Mouse (Mus musculus): ENCODE measurements around the gene Snx29. TPM values are rescaled to one million over a fixed set of nuclear protein-coding genes. Genes with fewer than 3 reads are reported as not detected.
A peak's percentile ranks its signal among the peaks of the same experiment; 100 is the strongest.

The Snx29 gene
- polyA plus RNA-seq, 1 experiment, result 15.0 TPM

GRCm38 (mm10) chr16:11577541-11578255, 255.0 kb downstream of the Snx29 start:
- TF ChIP-seq CTCF (IDR thresholded peaks at IDR 0.05; ENCODE audit: borderline replicate concordance, control insufficient read depth, extremely low read depth, insufficient read depth, low read length, poor library complexity), result no peak
- no peak for TF ChIP-seq POLR2A (IDR thresholded peaks at IDR 0.05; ENCODE audit: control insufficient read depth, extremely low read depth, insufficient read depth, low read length, poor library complexity)
- Histone ChIP-seq H3K4me3 (ENCODE audit: control insufficient read depth, insufficient read depth, low read length) (no peak overlapping the region), H3K27me3 (ENCODE audit: control insufficient read depth, insufficient read depth, low read length) (no peaks in the 10 kb centered on the region), H3K4me1 (replicated peaks; ENCODE audit: control insufficient read depth, insufficient read depth, low read length) (peaks cover 11% of the 10 kb centered on the region), H3K27ac (ENCODE audit: control insufficient read depth, insufficient read depth, low read length) (no peak overlapping the region), H3K36me3 (ENCODE audit: control insufficient read depth, insufficient read depth, low read length) (no peaks in the 10 kb centered on the region)
- no peak for DNase-seq
- 20% methylated on average over 3 of the region's 3 CpGs for WGBS

- WGBS, result 63% methylated on average over 4 of the region's 4 CpGs
Observed at GRCm38 (mm10) chr16:11579676-11580098, 257.0 kb downstream of the Snx29 start.

GRCm38 (mm10) chr16:11583941-11584639, 261.4 kb downstream of the Snx29 start:
- H3K27ac ChIP-seq (ENCODE audit: control insufficient read depth, insufficient read depth, low read length), result no peak overlapping the region
- H3K27me3 ChIP-seq (ENCODE audit: control insufficient read depth, insufficient read depth, low read length), result no peaks in the 10 kb centered on the region
- H3K4me3 ChIP-seq (ENCODE audit: control insufficient read depth, insufficient read depth, low read length), result no peak overlapping the region
- TF ChIP-seq POLR2A (IDR thresholded peaks at IDR 0.05; ENCODE audit: control insufficient read depth, extremely low read depth, insufficient read depth, low read length, poor library complexity) (no peak), CTCF (IDR thresholded peaks at IDR 0.05; ENCODE audit: borderline replicate concordance, control insufficient read depth, extremely low read depth, insufficient read depth, low read length, poor library complexity) (no peak)
- no peak for DNase-seq
- H3K4me1 ChIP-seq (replicated peaks; ENCODE audit: control insufficient read depth, insufficient read depth, low read length), result no peaks in the 10 kb centered on the region
- H3K36me3 ChIP-seq (ENCODE audit: control insufficient read depth, insufficient read depth, low read length), result no peaks in the 10 kb centered on the region
- WGBS, result 96% methylated on average over 8 of the region's 8 CpGs

More at GRCm38 (mm10) chr16:11579676-11580098, 257.0 kb downstream of the Snx29 start:
- no peaks in the 10 kb centered on the region for H3K36me3 ChIP-seq (ENCODE audit: control insufficient read depth, insufficient read depth, low read length)
- TF ChIP-seq POLR2A (IDR thresholded peaks at IDR 0.05; ENCODE audit: control insufficient read depth, extremely low read depth, insufficient read depth, low read length, poor library complexity), result no peak
- TF ChIP-seq CTCF (IDR thresholded peaks at IDR 0.05; ENCODE audit: borderline replicate concordance, control insufficient read depth, extremely low read depth, insufficient read depth, low read length, poor library complexity), result no peak
- H3K4me3 ChIP-seq (ENCODE audit: control insufficient read depth, insufficient read depth, low read length), result no peak overlapping the region
- no peak overlapping the region for H3K27ac ChIP-seq (ENCODE audit: control insufficient read depth, insufficient read depth, low read length)
- peak; percentile 9 for DNase-seq
- H3K27me3 ChIP-seq (ENCODE audit: control insufficient read depth, insufficient read depth, low read length), result no peaks in the 10 kb centered on the region
- peaks cover 11% of the 10 kb centered on the region for H3K4me1 ChIP-seq (replicated peaks; ENCODE audit: control insufficient read depth, insufficient read depth, low read length)

GRCm38 (mm10) chr16:11588689-11589088, 266.0 kb downstream of the Snx29 start:
- H3K4me3 ChIP-seq (ENCODE audit: control insufficient read depth, insufficient read depth, low read length), result no peak overlapping the region
- H3K27me3 ChIP-seq (ENCODE audit: control insufficient read depth, insufficient read depth, low read length), result no peaks in the 10 kb centered on the region
- DNase-seq, result no peak
- TF ChIP-seq POLR2A (IDR thresholded peaks at IDR 0.05; ENCODE audit: control insufficient read depth, extremely low read depth, insufficient read depth, low read length, poor library complexity), result no peak
- TF ChIP-seq CTCF (IDR thresholded peaks at IDR 0.05; ENCODE audit: borderline replicate concordance, control insufficient read depth, extremely low read depth, insufficient read depth, low read length, poor library complexity), result no peak
- H3K36me3 ChIP-seq (ENCODE audit: control insufficient read depth, insufficient read depth, low read length), result no peaks in the 10 kb centered on the region
- no peaks in the 10 kb centered on the region for H3K4me1 ChIP-seq (replicated peaks; ENCODE audit: control insufficient read depth, insufficient read depth, low read length)
- no peak overlapping the region for H3K27ac ChIP-seq (ENCODE audit: control insufficient read depth, insufficient read depth, low read length)

GRCm38 (mm10) chr16:11589336-11589735, 266.6 kb downstream of the Snx29 start:
- no peaks in the 10 kb centered on the region for H3K27me3 ChIP-seq (ENCODE audit: control insufficient read depth, insufficient read depth, low read length)
- no peak overlapping the region for H3K27ac ChIP-seq (ENCODE audit: control insufficient read depth, insufficient read depth, low read length)
- H3K4me1 ChIP-seq (replicated peaks; ENCODE audit: control insufficient read depth, insufficient read depth, low read length), result no peaks in the 10 kb centered on the region
- 90% methylated on average over 2 of the region's 2 CpGs for WGBS
- no peak overlapping the region for H3K4me3 ChIP-seq (ENCODE audit: control insufficient read depth, insufficient read depth, low read length)
- no peak for DNase-seq
- TF ChIP-seq CTCF (IDR thresholded peaks at IDR 0.05; ENCODE audit: borderline replicate concordance, control insufficient read depth, extremely low read depth, insufficient read depth, low read length, poor library complexity) (no peak), POLR2A (IDR thresholded peaks at IDR 0.05; ENCODE audit: control insufficient read depth, extremely low read depth, insufficient read depth, low read length, poor library complexity) (no peak)
- no peaks in the 10 kb centered on the region for H3K36me3 ChIP-seq (ENCODE audit: control insufficient read depth, insufficient read depth, low read length)

GRCm38 (mm10) chr16:11589782-11590695, 267.3 kb downstream of the Snx29 start:
- no peaks in the 10 kb centered on the region for H3K4me1 ChIP-seq (replicated peaks; ENCODE audit: control insufficient read depth, insufficient read depth, low read length)

More at GRCm38 (mm10) chr16:11589782-11590695, 267.3 kb downstream of the Snx29 start:
- TF ChIP-seq CTCF (IDR thresholded peaks at IDR 0.05; ENCODE audit: borderline replicate concordance, control insufficient read depth, extremely low read depth, insufficient read depth, low read length, poor library complexity), result no peak
- no peak for TF ChIP-seq POLR2A (IDR thresholded peaks at IDR 0.05; ENCODE audit: control insufficient read depth, extremely low read depth, insufficient read depth, low read length, poor library complexity)
- no peak for DNase-seq
- no peaks in the 10 kb centered on the region for H3K27me3 ChIP-seq (ENCODE audit: control insufficient read depth, insufficient read depth, low read length)
- WGBS, result 94% methylated on average over 10 of the region's 10 CpGs
- H3K36me3 ChIP-seq (ENCODE audit: control insufficient read depth, insufficient read depth, low read length), result no peaks in the 10 kb centered on the region
- H3K27ac ChIP-seq (ENCODE audit: control insufficient read depth, insufficient read depth, low read length), result no peak overlapping the region
- H3K4me3 ChIP-seq (ENCODE audit: control insufficient read depth, insufficient read depth, low read length), result no peak overlapping the region
